Mouse (Mus musculus): ENCODE data around the gene Spata25.

- TF ChIP-seq POLR2A (IDR thresholded peaks at IDR 0.05; ENCODE audit: control insufficient read depth, extremely low read depth, insufficient read depth, low read length, poor library complexity) = no peak
- no peak for TF ChIP-seq CTCF (IDR thresholded peaks at IDR 0.05; ENCODE audit: borderline replicate concordance, control insufficient read depth, extremely low read depth, insufficient read depth, low read length, poor library complexity)
These were observed 31.5 kb upstream of the Spata25 start for GRCm38 (mm10) chr2:164859640-164860432.
